Mouse (Mus musculus): ENCODE data around the gene Gm14403. TPM values are rescaled to one million over a fixed set of nuclear protein-coding genes. Genes with fewer than 3 reads are reported as not detected.
"Not testable (repeated sequence)": the region's sequence is repeated elsewhere in the genome, so short reads cannot be mapped to it uniquely, and the experiment has no call there.

Gene Gm14403
- 8.1 TPM in 2 replicates for polyA plus RNA-seq (2014; fragmentation: Nextera tagmentation; extraction: Ambion mirVana)

DNA sequence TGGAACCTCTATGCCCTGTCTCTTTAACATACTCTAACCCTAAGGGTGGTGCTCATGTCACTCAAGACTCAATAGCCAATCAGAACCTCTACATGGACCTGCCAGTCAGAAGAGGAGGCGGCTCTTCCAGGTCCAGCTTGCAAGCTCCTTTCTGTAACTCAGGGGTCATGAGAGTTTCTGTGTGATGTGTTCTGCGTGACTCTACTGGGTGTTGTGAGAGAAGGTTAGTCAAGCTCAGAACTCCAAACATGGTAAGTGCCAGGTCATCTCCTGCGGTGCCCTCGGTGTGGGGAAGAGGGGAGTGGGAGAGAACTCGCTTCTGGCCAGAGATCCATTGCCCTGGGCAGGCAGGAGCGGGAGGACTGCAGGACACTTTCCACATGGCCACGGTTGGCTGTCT, at the start of gene Gm14403:
Gene Gm14403, plus strand, starts transcription at position 149 of the 400 bp plus-strand sequence.
- H3K4me3 ChIP-seq (ENCODE audit: low read depth, low read length): peak within 1 kb of the TSS; percentile 46
- H3K36me3 ChIP-seq (ENCODE audit: control insufficient read depth, insufficient read depth, low read length); H3K27ac ChIP-seq (ENCODE audit: low read depth, low read length); H3K9ac ChIP-seq (ENCODE audit: low read depth, low read length); H3K27me3 ChIP-seq (ENCODE audit: control insufficient read depth, insufficient read depth, low read length); ATAC-seq (replicated peaks; ENCODE audit: insufficient number of reproducible peaks, low FRiP score, low TSS enrichment); H3K4me1 ChIP-seq (ENCODE audit: control insufficient read depth, insufficient read depth, low read length); H3K9me3 ChIP-seq (replicated peaks; ENCODE audit: control insufficient read depth, low read length): not testable (repeated sequence)
- peak within 1 kb of the TSS; percentile 47 for H3K4me2 ChIP-seq
- WGBS (ENCODE audit: insufficient replicate concordance): 1% methylated on average over 7 of the region's 7 CpGs

GRCm38 (mm10) chr2:177464676-177465075, 33.3 kb upstream of the Gm14403 start, which contains the start of gene Zfp970:
TSS of gene Zfp970 (plus strand) at chr2:177464733.
- not testable (repeated sequence) for H3K9ac ChIP-seq (ENCODE audit: low read depth, low read length); H3K36me3 ChIP-seq (ENCODE audit: control insufficient read depth, insufficient read depth, low read length); H3K27me3 ChIP-seq (ENCODE audit: control insufficient read depth, insufficient read depth, low read length); H3K27ac ChIP-seq (ENCODE audit: low read depth, low read length); H3K4me1 ChIP-seq (ENCODE audit: control insufficient read depth, insufficient read depth, low read length); ATAC-seq (replicated peaks; ENCODE audit: insufficient number of reproducible peaks, low FRiP score, low TSS enrichment); H3K9me3 ChIP-seq (replicated peaks; ENCODE audit: control insufficient read depth, low read length)
- Histone ChIP-seq H3K4me3 (ENCODE audit: low read depth, low read length) (peak within 1 kb of the TSS; percentile 44), H3K4me2 (peak within 1 kb of the TSS; percentile 52)
- 1% methylated on average over 8 of the region's 9 CpGs for WGBS (ENCODE audit: insufficient replicate concordance)

GRCm38 (mm10) chr2:177468222-177468621, 29.8 kb upstream of the Gm14403 start:
- ATAC-seq (replicated peaks; ENCODE audit: insufficient number of reproducible peaks, low FRiP score, low TSS enrichment); H3K4me1 ChIP-seq (ENCODE audit: control insufficient read depth, insufficient read depth, low read length); H3K4me3 ChIP-seq (ENCODE audit: low read depth, low read length); H3K27ac ChIP-seq (ENCODE audit: low read depth, low read length); H3K4me2 ChIP-seq; H3K36me3 ChIP-seq (ENCODE audit: control insufficient read depth, insufficient read depth, low read length); H3K27me3 ChIP-seq (ENCODE audit: control insufficient read depth, insufficient read depth, low read length); H3K9me3 ChIP-seq (replicated peaks; ENCODE audit: control insufficient read depth, low read length); H3K9ac ChIP-seq (ENCODE audit: low read depth, low read length): not testable (repeated sequence)

GRCm38 (mm10) chr2:177472261-177472660, 25.8 kb upstream of the Gm14403 start:
- not testable (repeated sequence) for H3K9me3 ChIP-seq (replicated peaks; ENCODE audit: control insufficient read depth, low read length); H3K9ac ChIP-seq (ENCODE audit: low read depth, low read length); H3K4me2 ChIP-seq; H3K4me1 ChIP-seq (ENCODE audit: control insufficient read depth, insufficient read depth, low read length); H3K27me3 ChIP-seq (ENCODE audit: control insufficient read depth, insufficient read depth, low read length); H3K4me3 ChIP-seq (ENCODE audit: low read depth, low read length); H3K36me3 ChIP-seq (ENCODE audit: control insufficient read depth, insufficient read depth, low read length); ATAC-seq (replicated peaks; ENCODE audit: insufficient number of reproducible peaks, low FRiP score, low TSS enrichment); H3K27ac ChIP-seq (ENCODE audit: low read depth, low read length)
- WGBS (ENCODE audit: insufficient replicate concordance): 95% methylated on average over 5 of the region's 10 CpGs

GRCm38 (mm10) chr2:177481971-177482370, 16.0 kb upstream of the Gm14403 start:
- H3K36me3 ChIP-seq (ENCODE audit: control insufficient read depth, insufficient read depth, low read length); H3K4me1 ChIP-seq (ENCODE audit: control insufficient read depth, insufficient read depth, low read length); H3K4me2 ChIP-seq; H3K4me3 ChIP-seq (ENCODE audit: low read depth, low read length); H3K9ac ChIP-seq (ENCODE audit: low read depth, low read length); H3K9me3 ChIP-seq (replicated peaks; ENCODE audit: control insufficient read depth, low read length); ATAC-seq (replicated peaks; ENCODE audit: insufficient number of reproducible peaks, low FRiP score, low TSS enrichment); H3K27ac ChIP-seq (ENCODE audit: low read depth, low read length); H3K27me3 ChIP-seq (ENCODE audit: control insufficient read depth, insufficient read depth, low read length): not testable (repeated sequence)
- WGBS (ENCODE audit: insufficient replicate concordance): 81% methylated on average over 1 of the region's 1 CpGs

- H3K9ac ChIP-seq (ENCODE audit: low read depth, low read length); ATAC-seq (replicated peaks; ENCODE audit: insufficient number of reproducible peaks, low FRiP score, low TSS enrichment); H3K9me3 ChIP-seq (replicated peaks; ENCODE audit: control insufficient read depth, low read length); H3K27me3 ChIP-seq (ENCODE audit: control insufficient read depth, insufficient read depth, low read length); H3K36me3 ChIP-seq (ENCODE audit: control insufficient read depth, insufficient read depth, low read length); H3K4me3 ChIP-seq (ENCODE audit: low read depth, low read length); H3K4me1 ChIP-seq (ENCODE audit: control insufficient read depth, insufficient read depth, low read length); H3K27ac ChIP-seq (ENCODE audit: low read depth, low read length); H3K4me2 ChIP-seq: not testable (repeated sequence)
- 82% methylated on average over 11 of the region's 11 CpGs for WGBS (ENCODE audit: insufficient replicate concordance)
Observed at GRCm38 (mm10) chr2:177483238-177483948, 14.6 kb upstream of the Gm14403 start.

- not testable (repeated sequence) for H3K4me3 ChIP-seq (ENCODE audit: low read depth, low read length); H3K4me1 ChIP-seq (ENCODE audit: control insufficient read depth, insufficient read depth, low read length); H3K9me3 ChIP-seq (replicated peaks; ENCODE audit: control insufficient read depth, low read length); H3K27me3 ChIP-seq (ENCODE audit: control insufficient read depth, insufficient read depth, low read length); H3K36me3 ChIP-seq (ENCODE audit: control insufficient read depth, insufficient read depth, low read length); H3K4me2 ChIP-seq; ATAC-seq (replicated peaks; ENCODE audit: insufficient number of reproducible peaks, low FRiP score, low TSS enrichment); H3K27ac ChIP-seq (ENCODE audit: low read depth, low read length); H3K9ac ChIP-seq (ENCODE audit: low read depth, low read length)
- WGBS (ENCODE audit: insufficient replicate concordance): 48% methylated on average over 1 of the region's 1 CpGs
Observed at GRCm38 (mm10) chr2:177499182-177499581, 1.2 kb downstream of the Gm14403 start.

DNA sequence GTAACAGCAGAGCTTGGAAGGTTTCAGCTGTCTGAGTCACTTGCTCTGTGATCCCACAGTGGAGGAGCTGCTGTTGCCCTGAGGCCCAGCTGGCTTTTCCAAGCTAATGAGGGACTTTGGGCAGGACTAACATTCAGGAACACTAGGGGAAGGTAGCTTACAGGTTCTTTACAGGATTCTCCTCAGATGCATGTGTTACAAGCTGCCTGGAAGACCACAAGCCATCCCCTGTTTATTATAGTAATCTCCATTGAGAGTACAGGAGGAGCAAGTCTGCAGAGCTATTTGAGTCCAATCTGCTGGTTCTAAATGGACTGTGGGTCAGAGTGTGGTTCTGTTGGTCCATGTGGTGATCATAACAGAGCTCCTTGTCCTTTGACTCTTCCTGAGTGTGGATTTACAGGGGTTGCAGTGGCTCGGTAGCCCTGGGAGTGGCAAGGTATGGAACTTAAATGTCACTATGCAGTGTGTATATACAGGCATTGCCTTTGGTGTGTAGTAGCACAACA, 7.2 kb downstream of the Gm14403 start:
- not testable (repeated sequence) for H3K27me3 ChIP-seq (ENCODE audit: control insufficient read depth, insufficient read depth, low read length); H3K4me2 ChIP-seq; H3K9me3 ChIP-seq (replicated peaks; ENCODE audit: control insufficient read depth, low read length); ATAC-seq (replicated peaks; ENCODE audit: insufficient number of reproducible peaks, low FRiP score, low TSS enrichment); H3K4me3 ChIP-seq (ENCODE audit: low read depth, low read length); H3K27ac ChIP-seq (ENCODE audit: low read depth, low read length); H3K9ac ChIP-seq (ENCODE audit: low read depth, low read length); H3K36me3 ChIP-seq (ENCODE audit: control insufficient read depth, insufficient read depth, low read length); H3K4me1 ChIP-seq (ENCODE audit: control insufficient read depth, insufficient read depth, low read length)
- 73% methylated on average over 1 of the region's 1 CpGs for WGBS (ENCODE audit: insufficient replicate concordance)

GRCm38 (mm10) chr2:177511381-177511780, 13.4 kb downstream of the Gm14403 start:
- not testable (repeated sequence) for ATAC-seq (replicated peaks; ENCODE audit: insufficient number of reproducible peaks, low FRiP score, low TSS enrichment); H3K4me3 ChIP-seq (ENCODE audit: low read depth, low read length); H3K27me3 ChIP-seq (ENCODE audit: control insufficient read depth, insufficient read depth, low read length); H3K4me1 ChIP-seq (ENCODE audit: control insufficient read depth, insufficient read depth, low read length); H3K9ac ChIP-seq (ENCODE audit: low read depth, low read length); H3K36me3 ChIP-seq (ENCODE audit: control insufficient read depth, insufficient read depth, low read length); H3K27ac ChIP-seq (ENCODE audit: low read depth, low read length); H3K4me2 ChIP-seq; H3K9me3 ChIP-seq (replicated peaks; ENCODE audit: control insufficient read depth, low read length)
- WGBS (ENCODE audit: insufficient replicate concordance): 68% methylated on average over 4 of the region's 4 CpGs

Data from heart, embryonic 11.5 days (tissue).